Mouse (Mus musculus) heart, embryonic 11.5 days (tissue): ENCODE results near the gene Olfr695. TPM values are rescaled to one million over a fixed set of nuclear protein-coding genes. Genes with fewer than 3 reads are reported as not detected.
"Not testable (repeated sequence)": the region's sequence is repeated elsewhere in the genome, so short reads cannot be mapped to it uniquely, and the experiment has no call there.

Source experiments
- ATAC-seq: fragments of 200-750 bp; cut with Nextera tagmentation; replicated peaks from 2 replicates; pipeline ENCODE4 v1.8.0; 2017; ENCODE audit warnings: moderate library complexity; ENCODE audit not compliant: insufficient number of reproducible peaks, low FRiP score, low TSS enrichment
- H3K27ac ChIP-seq: fragments of 300-500 bp; sonication (generic); 2 replicates; pipeline ENCODE4 v1.5.1; 2014; ENCODE audit warnings: mild to moderate bottlenecking, low read depth, low read length
- H3K27me3 ChIP-seq: fragments of 300-500 bp; sonication (generic); 2 replicates; pipeline ENCODE4 v1.6.1; 2014; ENCODE audit warnings: mild to moderate bottlenecking, low read length, mixed read lengths; ENCODE audit not compliant: control insufficient read depth, insufficient read depth
- H3K36me3 ChIP-seq: fragments of 300-500 bp; sonication (generic); 2 replicates; pipeline ENCODE4 v1.6.1; 2014; ENCODE audit warnings: mild to moderate bottlenecking, low read length, moderate library complexity, mixed read lengths; ENCODE audit not compliant: control insufficient read depth, insufficient read depth
- H3K4me1 ChIP-seq: fragments of 300-500 bp; sonication (generic); 2 replicates; pipeline ENCODE4 v1.6.1; 2014; ENCODE audit warnings: low read length; ENCODE audit not compliant: control insufficient read depth, insufficient read depth
- H3K4me2 ChIP-seq: fragments of 300-500 bp; sonication (generic); 2 replicates; pipeline ENCODE4 v1.6.1; 2014; ENCODE audit warnings: mild to moderate bottlenecking, moderate library complexity
- H3K4me3 ChIP-seq: fragments of 300-500 bp; sonication (generic); 2 replicates; pipeline ENCODE4 v1.5.1; 2014; ENCODE audit warnings: low read depth, low read length
- H3K9ac ChIP-seq: fragments of 300-500 bp; sonication (generic); 2 replicates; pipeline ENCODE4 v1.6.1; 2014; ENCODE audit warnings: mild to moderate bottlenecking, low read depth, low read length, moderate library complexity
- H3K9me3 ChIP-seq: fragments of 300-500 bp; sonication (generic); replicated peaks from 2 replicates; pipeline ENCODE4 v1.6.1; 2016; ENCODE audit warnings: low read length; ENCODE audit not compliant: control insufficient read depth
- WGBS: fragments of 180-500 bp; shearing (Covaris S2); extraction: QIAGEN DNeasy Blood & Tissue Kit; methylation state at CpG from one replicate; pipeline ENCODE4 v1.1.7; 2014; ENCODE audit not compliant: insufficient replicate concordance; 5-methylcytosine and 5-hydroxymethylcytosine counted together
- polyA plus RNA-seq: library from polyadenylated mRNA; unstranded; fragments of >200 nt; fragmentation: Nextera tagmentation; extraction: Ambion mirVana; gene quantifications from 2 replicates; pipeline ENCODE4 v1.2.1, GENCODE M21; 2014

Olfr695 gene
- polyA plus RNA-seq, 1 experiment from 2014 or later: not detected

GRCm38 (mm10) chr7:106711463-106711862 lies 4.7 kb downstream of the Olfr695 start:
- WGBS: 87% methylated on average over 6 of the region's 6 CpGs

DNA sequence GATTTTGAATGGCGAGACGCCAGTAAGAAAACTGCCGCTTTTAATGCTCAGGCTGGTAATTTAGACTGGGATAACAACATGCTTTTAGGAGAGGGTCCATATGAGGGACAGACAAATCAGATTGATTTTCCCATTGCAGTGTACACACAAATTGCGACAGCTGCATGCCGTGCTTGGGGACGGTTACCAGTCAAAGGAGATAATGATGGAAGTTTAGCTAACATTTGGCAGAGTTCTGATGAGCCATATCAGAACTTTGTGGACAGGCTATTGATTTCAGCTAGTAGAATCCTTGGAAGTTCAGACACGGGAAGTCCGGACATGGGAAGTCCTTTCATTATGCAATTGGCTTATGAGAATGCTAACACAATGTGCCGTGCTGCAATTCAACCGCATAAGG lies 8.5 kb downstream of the Olfr695 start:
- WGBS: 87% methylated on average over 10 of the region's 10 CpGs
- not testable (repeated sequence) for H3K9ac ChIP-seq, H3K27ac ChIP-seq, H3K9me3 ChIP-seq, H3K4me3 ChIP-seq, H3K4me2 ChIP-seq, H3K4me1 ChIP-seq, H3K36me3 ChIP-seq, H3K27me3 ChIP-seq, ATAC-seq

More at GRCm38 (mm10) chr7:106711463-106711862, 4.7 kb downstream of the Olfr695 start:
- Histone ChIP-seq H3K4me3 (no peak overlapping the region), H3K9me3 (no peaks in the 10 kb centered on the region), H3K36me3 (no peaks in the 10 kb centered on the region), H3K4me1 (no peaks in the 10 kb centered on the region), H3K4me2 (no peak overlapping the region), H3K9ac (no peak overlapping the region), H3K27ac (no peak overlapping the region), H3K27me3 (no peaks in the 10 kb centered on the region)
- ATAC-seq: no peak

- Histone ChIP-seq H3K4me3 (no peak overlapping the region), H3K4me1 (no peaks in the 10 kb centered on the region), H3K27me3 (no peaks in the 10 kb centered on the region), H3K36me3 (no peaks in the 10 kb centered on the region), H3K9me3 (no peaks in the 10 kb centered on the region), H3K9ac (no peak overlapping the region), H3K27ac (no peak overlapping the region), H3K4me2 (no peak overlapping the region)
- no peak for ATAC-seq
- 81% methylated on average over 1 of the region's 1 CpGs for WGBS
Measured at GRCm38 (mm10) chr7:106696891-106697290, 19.3 kb downstream of the Olfr695 start.

GRCm38 (mm10) chr7:106692976-106693375 lies 23.2 kb downstream of the Olfr695 start:
- Histone ChIP-seq H3K4me3 (no peak overlapping the region), H3K4me1 (no peaks in the 10 kb centered on the region), H3K27ac (no peak overlapping the region), H3K9me3 (no peaks in the 10 kb centered on the region), H3K27me3 (no peaks in the 10 kb centered on the region), H3K36me3 (no peaks in the 10 kb centered on the region), H3K4me2 (no peak overlapping the region), H3K9ac (no peak overlapping the region)
- 67% methylated on average over 3 of the region's 3 CpGs for WGBS
- ATAC-seq: no peak

DNA sequence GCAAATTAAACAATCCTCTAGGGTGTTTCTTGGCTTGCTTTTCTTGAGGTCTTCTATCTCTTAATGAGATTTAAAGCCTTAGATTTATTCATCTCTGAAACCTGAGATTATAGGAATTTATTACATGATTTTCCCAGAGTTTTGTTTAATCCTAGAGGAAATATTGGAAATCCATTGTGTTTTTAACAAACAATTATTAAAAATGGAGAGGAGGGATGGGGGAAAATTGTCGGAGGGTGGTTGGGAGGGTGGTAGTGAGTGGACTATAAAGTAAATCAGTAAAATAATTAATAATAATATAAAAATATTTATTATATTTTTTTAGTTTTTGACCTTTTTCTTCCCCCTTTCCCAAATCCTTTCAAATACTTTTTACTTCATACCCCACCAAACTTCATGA lies 24.5 kb downstream of the Olfr695 start, which contains the start of gene Olfr694:
Gene Olfr694 (minus strand): TSS at position 101 of the 400 bp plus-strand sequence.
- no peak within 1 kb of the TSS for H3K27ac ChIP-seq
- H3K27me3 ChIP-seq: no peaks in the 10 kb centered on the region
- H3K4me3 ChIP-seq: no peak within 1 kb of the TSS
- 84% methylated on average over 1 of the region's 1 CpGs for WGBS
- H3K4me2 ChIP-seq: no peak within 1 kb of the TSS
- no peaks in the 10 kb centered on the region for H3K36me3 ChIP-seq
- no peak within 1 kb of the TSS for H3K9ac ChIP-seq
- no peak for ATAC-seq
- no peaks in the 10 kb centered on the region for H3K4me1 ChIP-seq
- no peaks in the 10 kb centered on the region for H3K9me3 ChIP-seq

DNA sequence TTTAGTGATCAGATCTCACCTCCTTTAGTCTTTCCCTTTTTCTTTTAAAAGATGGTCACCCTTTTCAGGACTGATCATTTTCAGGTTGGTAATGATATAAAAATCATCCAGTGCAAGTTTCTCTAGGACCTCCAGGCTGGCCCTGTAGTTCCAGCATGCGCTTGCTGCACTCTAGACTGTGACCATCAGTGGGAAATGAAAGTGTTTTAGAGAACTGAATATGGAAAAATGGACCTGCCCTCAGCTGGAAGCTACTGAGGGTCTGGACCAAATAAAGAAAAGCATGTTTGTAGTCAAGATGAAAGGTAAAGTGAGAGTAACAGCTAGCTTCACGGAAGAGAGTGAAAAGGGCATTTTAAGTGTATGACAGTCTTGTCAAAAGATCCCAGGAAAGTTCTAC lies 30.8 kb downstream of the Olfr695 start:
- Histone ChIP-seq H3K9me3 (no peaks in the 10 kb centered on the region), H3K4me1 (no peaks in the 10 kb centered on the region), H3K27me3 (no peaks in the 10 kb centered on the region), H3K4me3 (no peak overlapping the region), H3K4me2 (no peak overlapping the region), H3K36me3 (no peaks in the 10 kb centered on the region), H3K9ac (no peak overlapping the region), H3K27ac (no peak overlapping the region)
- WGBS: 83% methylated on average over 2 of the region's 2 CpGs
- ATAC-seq: no peak

- Histone ChIP-seq H3K4me1 (no peaks in the 10 kb centered on the region), H3K27ac (no peak within 1 kb of the TSS), H3K4me3 (no peak within 1 kb of the TSS), H3K36me3 (no peaks in the 10 kb centered on the region), H3K27me3 (no peaks in the 10 kb centered on the region), H3K4me2 (no peak within 1 kb of the TSS), H3K9ac (no peak within 1 kb of the TSS), H3K9me3 (no peaks in the 10 kb centered on the region)
- ATAC-seq: no peak
Measured at GRCm38 (mm10) chr7:106680484-106680883, 35.7 kb downstream of the Olfr695 start, which contains the start of gene Olfr693. Gene Olfr693 (minus strand): TSS chr7:106680584.

Other genes starting within 250 kb of the Olfr695 start
- not detected in 2 replicates for gene Olfr693, start 35.8 kb downstream of the Olfr695 start, polyA plus RNA-seq
- not detected in 2 replicates for gene Olfr694, start 24.6 kb downstream of the Olfr695 start, polyA plus RNA-seq
- not detected in 2 replicates for gene Olfr697, start 26.0 kb upstream of the Olfr695 start, polyA plus RNA-seq
- gene Olfr698, start 39.0 kb upstream of the Olfr695 start, polyA plus RNA-seq: not detected in 2 replicates
- gene Olfr699, start 76.8 kb upstream of the Olfr695 start, polyA plus RNA-seq: not detected in 2 replicates
- not detected in 2 replicates for gene Olfr700, start 92.4 kb upstream of the Olfr695 start, polyA plus RNA-seq
- gene Olfr701, start 97.7 kb upstream of the Olfr695 start, polyA plus RNA-seq: not detected in 2 replicates
- gene Olfr702, start 117.5 kb upstream of the Olfr695 start, polyA plus RNA-seq: not detected in 2 replicates
- not detected in 2 replicates for gene Olfr703, start 127.0 kb upstream of the Olfr695 start, polyA plus RNA-seq
- gene Olfr704, start 146.8 kb upstream of the Olfr695 start, polyA plus RNA-seq: not detected in 2 replicates
- gene Olfr705, start 160.5 kb upstream of the Olfr695 start, polyA plus RNA-seq: not detected in 2 replicates
- not detected in 2 replicates for gene Olfr706, start 171.8 kb upstream of the Olfr695 start, polyA plus RNA-seq
- not detected in 2 replicates for gene Olfr707, start 184.8 kb upstream of the Olfr695 start, polyA plus RNA-seq
- gene Olfr1532-ps1, start 191.6 kb upstream of the Olfr695 start, polyA plus RNA-seq: not detected in 2 replicates
- gene Olfr709-ps1, start 215.8 kb upstream of the Olfr695 start, polyA plus RNA-seq: not detected in 2 replicates
- not detected in 2 replicates for gene Olfr710, start 231.9 kb upstream of the Olfr695 start, polyA plus RNA-seq
- not detected in 2 replicates for gene Olfr6, start 247.5 kb upstream of the Olfr695 start, polyA plus RNA-seq